Mouse (Mus musculus) lung, postnatal 10 days (tissue): Measurements from ENCODE around the gene Spata31d1b.
A peak's percentile ranks its signal among the peaks of the same experiment; 100 is the strongest.
"Not testable (repeated sequence)": the region's sequence is repeated elsewhere in the genome, so short reads cannot be mapped to it uniquely, and the experiment has no call there.

Source experiments
- DNase-seq: peaks from one replicate; pipeline ENCODE4 v3.0.0; 2021

Spata31d1b gene

GRCm38 (mm10) chr13:59711984-59712383 lies at the start of gene Spata31d1b:
Gene Spata31d1b (plus strand): TSS chr13:59712284.
- not testable (repeated sequence) for DNase-seq

GRCm38 (mm10) chr13:59663939-59664712 lies 48.0 kb upstream of the Spata31d1b start:
- no peak for DNase-seq

DNA sequence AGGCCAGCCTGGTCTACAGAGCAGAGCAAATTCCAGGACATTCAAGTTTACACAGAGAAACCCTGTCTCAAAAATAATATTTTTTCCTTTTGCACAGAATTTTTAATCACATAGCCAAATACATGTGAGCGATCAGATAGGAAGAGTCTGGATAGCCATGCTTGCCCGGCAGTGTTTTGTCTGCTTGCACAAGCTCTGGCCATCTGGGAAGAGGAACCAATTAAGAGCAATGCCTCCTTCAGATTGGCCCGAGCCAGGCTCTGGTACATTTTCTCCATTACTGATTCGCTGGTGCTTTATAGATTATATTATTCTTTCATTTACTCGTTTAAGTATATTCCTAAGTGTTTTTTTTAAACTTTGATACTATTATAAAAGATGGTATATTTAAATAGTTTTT lies 44.3 kb upstream of the Spata31d1b start:
- DNase-seq, result no peak

DNA sequence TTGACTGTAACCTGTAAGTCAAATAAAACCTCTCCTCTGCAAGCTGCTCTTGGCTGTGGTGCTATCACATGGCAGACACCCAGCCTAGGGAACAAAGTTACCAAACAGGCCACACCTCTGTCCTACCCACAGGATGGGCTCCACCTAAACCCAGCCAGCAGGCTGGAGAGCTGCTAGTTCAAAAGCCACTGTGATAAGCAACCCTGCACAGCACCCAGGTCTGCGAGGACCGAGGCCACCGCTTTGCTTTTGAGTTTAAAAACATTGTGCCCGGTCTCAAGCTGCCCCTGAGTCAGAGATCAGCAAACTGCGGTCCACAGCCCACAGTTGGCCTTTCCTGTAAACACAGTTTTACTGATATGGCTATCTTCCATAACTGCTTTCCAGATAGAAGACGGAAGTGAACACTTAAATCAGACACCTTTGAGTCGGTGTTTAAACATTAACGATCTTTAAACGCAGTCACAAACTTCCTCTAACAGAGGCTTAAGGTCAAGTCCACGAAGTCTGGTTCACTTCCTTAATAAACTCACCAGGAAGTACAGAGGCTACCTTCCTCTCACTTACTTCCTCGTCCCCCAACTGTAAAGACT lies 43.5 kb upstream of the Spata31d1b start:
- peak; percentile 49 for DNase-seq

DNA sequence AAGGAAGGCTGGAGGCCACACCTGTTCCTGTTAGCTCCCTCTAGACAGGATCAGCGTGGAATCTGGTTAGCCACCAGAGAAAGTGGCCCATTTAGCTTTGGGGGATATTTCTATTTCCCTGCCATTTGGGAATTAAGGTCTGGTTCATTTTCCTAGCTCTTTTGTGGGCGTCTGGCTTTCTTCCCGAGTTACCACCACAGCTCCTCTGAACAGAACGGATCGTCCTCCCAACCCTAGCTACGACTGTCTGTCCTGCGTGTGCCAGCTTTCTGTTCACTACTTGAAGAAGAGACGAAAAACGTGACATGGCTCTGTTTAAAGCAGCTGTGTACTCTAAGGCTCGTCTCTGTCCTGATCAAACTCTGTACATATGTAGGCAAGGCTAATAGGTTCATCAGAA lies 42.1 kb upstream of the Spata31d1b start:
- DNase-seq, result no peak

GRCm38 (mm10) chr13:59671521-59671920 lies 40.6 kb upstream of the Spata31d1b start:
- no peak for DNase-seq

DNA sequence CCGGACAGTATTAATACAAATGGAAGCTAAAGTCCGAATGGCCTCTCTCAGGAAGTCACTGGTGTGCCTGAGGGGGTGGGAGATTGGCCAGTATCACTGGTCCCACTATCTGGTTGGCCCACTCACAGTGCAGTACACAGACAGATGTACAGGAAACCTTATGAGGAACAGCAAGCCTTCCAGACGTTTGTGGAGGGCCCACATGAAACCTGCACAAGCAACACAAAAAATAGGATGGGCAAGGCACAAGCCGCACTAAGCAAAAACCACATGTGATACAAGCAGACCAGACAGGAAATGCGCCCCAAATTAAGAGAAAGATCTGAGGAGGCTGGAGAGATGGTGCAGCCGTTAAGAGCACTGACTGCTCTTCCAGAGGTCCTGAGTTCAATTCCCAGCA lies 39.8 kb upstream of the Spata31d1b start:
- no peak for DNase-seq

- no peak for DNase-seq
These were observed 38.5 kb upstream of the Spata31d1b start for GRCm38 (mm10) chr13:59673597-59673996.

DNA sequence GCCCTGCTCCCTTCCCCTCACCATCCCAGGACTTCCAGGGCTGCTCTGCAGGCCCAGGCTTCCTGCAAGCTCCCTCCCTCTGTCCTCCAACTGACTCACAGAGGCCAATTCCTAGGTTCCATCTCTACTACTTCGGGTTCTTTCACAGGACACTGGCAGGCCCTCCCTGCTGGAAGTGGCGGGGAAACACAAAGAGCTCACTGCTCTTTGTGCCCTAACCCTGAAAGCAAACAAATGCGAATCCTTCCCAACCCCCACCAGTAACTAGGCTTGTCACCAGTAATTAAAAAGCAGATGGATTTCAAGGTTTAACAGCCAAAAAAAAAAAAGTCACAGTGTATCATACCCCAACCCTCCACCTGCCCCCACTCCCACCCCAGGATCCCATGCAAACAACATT lies 37.9 kb upstream of the Spata31d1b start:
- DNase-seq, result no peak

DNA sequence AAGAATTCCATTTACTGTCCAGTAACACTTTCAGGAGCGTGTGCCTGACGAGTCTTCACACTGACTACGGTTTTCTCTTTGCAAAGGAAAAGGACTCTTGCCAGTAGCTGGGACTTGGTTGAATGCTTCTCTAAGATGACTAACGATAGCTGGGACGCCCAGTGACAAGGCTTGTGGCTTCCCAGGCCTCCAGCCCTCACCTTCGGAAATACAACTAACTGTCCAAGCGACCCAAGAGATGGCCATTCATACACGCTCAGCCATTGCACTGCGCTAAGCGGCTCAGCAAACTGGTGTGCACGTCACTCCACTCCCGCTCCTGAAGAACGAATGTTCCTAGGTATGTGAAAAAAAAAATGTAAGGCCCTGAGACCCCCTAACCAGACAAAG lies 37.3 kb upstream of the Spata31d1b start:
- peak; percentile 17 for DNase-seq

DNA sequence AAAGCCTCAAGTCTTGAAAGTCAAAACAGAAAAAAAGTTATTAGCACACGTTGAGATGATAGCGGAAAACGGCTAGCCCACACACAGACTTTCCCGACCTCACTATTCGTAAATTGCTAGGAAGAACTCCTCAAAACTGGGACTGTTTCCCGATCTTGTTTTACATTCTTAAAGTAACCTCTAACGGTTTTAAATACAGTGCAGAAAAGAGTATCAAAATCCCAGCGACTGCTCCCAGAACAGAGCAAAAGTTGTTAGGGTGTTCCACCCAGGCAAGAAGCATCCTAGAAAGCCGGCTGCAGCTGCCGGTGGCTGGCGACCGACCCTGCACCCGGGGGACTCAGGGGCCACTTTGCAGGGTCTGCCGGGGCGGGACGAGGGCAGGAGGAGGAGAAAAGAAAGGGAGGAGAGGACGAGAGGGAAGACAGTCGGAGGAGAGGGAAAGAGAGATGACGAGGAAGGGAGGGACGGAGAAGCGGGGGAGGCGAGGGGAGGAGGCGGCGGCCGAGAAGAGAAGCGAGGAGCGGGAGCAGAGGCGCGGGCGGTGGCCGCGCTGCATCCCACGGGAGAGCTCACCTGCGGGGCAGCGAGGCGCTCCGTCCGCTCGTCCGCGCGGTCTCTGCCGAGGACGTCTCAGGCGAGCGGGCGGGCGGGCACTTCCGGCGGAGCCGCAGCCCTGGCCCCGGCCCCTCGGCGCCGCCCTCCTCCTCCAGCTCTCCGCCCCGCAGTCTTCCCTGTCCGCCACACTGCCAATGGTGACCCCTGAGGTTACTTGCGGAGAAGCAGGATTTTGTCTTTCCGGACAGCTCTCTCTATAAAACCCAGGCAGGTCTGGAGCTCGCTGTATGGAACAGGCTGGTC lies 36.7 kb upstream of the Spata31d1b start, which contains the start of gene Golm1:
Gene Golm1 (minus strand): TSS at position 661 of the 861 bp plus-strand sequence.
- DNase-seq, result peak; percentile 84

DNA sequence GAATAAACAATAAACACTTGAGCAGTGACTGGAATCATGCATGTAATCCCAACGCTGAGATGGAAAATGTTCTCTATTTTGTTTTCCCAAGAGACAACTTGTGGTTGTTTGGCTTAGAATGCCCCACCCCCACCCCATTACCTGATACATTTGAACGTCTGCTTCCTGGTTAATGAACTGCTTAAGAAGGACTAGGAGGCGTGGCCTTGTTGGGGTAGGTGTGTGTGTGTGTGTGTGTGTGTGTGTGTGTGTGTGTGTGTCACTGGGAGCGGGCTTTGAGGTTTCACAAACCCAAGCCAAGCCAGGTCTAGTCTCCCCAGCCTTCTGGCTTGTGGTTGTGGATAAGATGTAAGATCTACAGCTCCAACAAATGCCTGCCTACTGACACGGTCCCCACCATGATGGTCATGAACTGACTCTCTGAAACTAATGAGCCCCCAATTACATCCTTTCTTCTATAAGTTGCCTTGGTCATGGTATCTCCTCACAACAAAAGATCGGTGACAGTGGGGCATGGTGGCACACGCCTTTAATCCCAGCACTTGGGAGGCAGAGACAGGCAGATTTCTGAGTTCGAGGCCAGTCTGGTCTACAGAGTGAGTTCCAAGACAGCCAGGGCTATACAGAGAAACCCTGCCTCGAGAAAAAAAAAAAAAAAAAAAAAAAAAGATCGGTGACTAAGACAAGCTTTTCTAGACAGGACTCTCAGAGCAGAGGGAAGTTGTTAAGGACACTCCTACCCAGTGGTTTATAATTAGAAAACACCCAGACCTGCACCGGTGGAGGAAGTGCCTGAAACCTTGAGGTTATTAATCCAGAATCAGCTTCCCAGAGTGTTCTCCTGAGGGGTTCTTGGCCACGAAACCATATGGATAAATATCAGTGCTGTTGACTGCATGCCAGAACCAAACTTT lies 35.5 kb upstream of the Spata31d1b start:
- DNase-seq, result no peak

- DNase-seq, result no peak
These were observed 32.8 kb upstream of the Spata31d1b start for GRCm38 (mm10) chr13:59679306-59679705.

DNA sequence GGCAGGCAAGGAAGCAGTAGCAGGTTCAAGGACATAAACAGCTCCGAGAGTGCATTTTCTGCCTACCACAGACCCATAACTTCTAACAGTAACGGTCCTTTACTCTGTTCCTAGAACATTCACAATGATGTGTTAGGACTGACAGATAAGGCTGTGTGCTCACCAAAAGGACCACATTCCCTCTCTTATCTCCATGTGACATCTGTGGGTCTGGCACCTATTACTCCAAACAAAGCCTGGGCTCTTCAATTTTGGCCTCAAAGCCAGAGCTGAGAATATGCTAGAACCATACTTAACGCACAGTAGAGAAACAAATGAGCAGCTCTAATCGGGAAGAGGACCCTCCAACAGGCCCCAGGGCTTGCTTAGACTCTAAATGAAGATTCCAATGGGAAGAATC lies 32.2 kb upstream of the Spata31d1b start:
- DNase-seq, result no peak

- DNase-seq, result no peak
These were observed 29.5 kb upstream of the Spata31d1b start for GRCm38 (mm10) chr13:59682629-59683028.

GRCm38 (mm10) chr13:59685236-59685635 lies 26.8 kb upstream of the Spata31d1b start:
- DNase-seq, result no peak

GRCm38 (mm10) chr13:59688338-59688770 lies 23.7 kb upstream of the Spata31d1b start:
- peak; percentile 51 for DNase-seq

GRCm38 (mm10) chr13:59689313-59689712 lies 22.8 kb upstream of the Spata31d1b start:
- DNase-seq, result no peak

DNA sequence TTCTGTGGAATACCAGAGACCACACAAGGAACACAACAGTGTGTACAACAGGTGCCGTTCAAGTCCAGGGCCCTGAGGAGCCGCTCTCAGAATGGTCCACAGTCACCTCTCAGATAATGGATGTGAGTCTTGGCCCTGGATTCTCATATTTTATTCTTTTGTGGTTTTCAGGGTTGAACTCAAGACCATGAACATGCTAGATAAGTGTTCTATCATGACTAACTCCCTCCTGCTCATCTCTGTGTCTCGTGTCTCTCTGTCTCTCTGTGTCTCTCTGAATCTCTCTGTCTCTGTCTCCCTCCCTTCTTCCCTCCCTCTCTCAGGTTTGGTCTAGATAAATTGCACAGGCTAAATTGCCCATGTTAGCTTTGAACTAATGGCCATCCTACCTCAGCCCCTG lies 22.2 kb upstream of the Spata31d1b start:
- DNase-seq, result no peak

DNA sequence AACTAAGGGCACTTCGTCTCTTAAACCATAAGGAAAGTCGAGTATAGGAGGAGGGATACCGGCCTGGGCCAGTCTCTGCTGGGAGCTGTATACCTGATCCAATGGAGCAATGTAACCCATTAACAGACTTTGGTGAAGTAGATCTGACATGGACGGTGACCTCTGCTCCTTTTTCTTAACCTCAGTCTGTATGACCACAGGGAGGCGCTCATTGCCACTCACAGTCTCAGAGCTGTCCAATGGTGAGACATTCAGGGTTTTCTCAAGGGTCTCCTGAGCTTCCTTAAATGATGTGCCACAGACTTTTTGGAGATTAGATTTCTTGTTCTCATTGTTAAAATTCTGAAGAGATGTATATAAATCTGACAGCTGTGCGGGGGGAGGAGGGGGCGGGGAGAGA lies 21.5 kb upstream of the Spata31d1b start:
- no peak for DNase-seq

DNA sequence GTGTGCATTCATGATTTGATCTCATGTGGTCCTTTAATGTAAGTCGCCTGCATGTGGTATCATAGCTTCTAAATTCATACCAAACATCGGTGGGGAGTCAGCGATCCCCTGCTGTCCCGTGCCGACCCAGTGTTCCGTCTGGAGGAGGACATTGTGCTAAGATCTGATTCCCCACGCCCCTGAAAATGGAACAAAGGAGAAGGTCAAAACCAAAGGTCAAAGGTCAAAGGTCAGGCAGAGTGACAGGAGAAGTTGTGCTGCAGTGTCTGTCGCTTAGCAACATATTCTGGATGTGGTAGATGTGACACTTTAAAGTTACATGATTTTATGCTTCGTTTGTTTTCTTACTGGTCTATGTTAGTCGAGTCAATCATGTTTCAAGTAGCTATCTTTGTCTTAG lies 20.6 kb upstream of the Spata31d1b start:
- no peak for DNase-seq

DNA sequence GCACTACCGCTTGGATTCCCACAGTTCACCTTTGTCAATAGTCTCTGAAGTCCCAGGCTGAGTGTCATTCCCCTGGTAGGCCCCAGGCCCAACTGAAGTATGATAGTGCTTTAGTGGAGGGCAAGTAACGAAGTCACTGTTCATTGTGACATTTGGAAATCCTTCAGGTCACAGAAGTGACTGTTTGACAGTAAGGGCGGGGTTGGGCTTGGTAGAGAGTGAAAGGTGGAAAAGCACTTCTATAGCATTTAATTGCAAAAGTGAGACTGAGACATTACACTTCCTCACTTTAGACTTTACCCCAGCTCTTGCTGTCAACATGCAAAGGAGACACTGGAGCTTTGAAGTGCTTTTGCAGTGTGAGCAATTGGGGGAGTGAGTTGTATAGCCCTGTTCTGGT lies 18.1 kb upstream of the Spata31d1b start, which contains the start of gene 4921517D22Rik:
Gene 4921517D22Rik (minus strand): TSS at position 101 of the 400 bp plus-strand sequence.
- no peak for DNase-seq
